Mouse (Mus musculus) kidney, adult 9 months (tissue): ENCODE results near the gene 4930404H24Rik.

Source experiments
- DNase-seq: peaks from one replicate; pipeline ENCODE4 v3.0.0; 2022

The 4930404H24Rik gene

GRCm38 (mm10) chr2:153542936-153543668, 50.5 kb downstream of the 4930404H24Rik start:
- no peak for DNase-seq
